Mouse (Mus musculus): Measurements from ENCODE around the gene Gde1.
A peak's percentile ranks its signal among the peaks of the same experiment; 100 is the strongest.

Gene Gde1

GRCm38 (mm10) chr7:118706051-118706450 is 473 bp upstream of the Gde1 start:
- DNase-seq: peak in 1 of 2 experiments; percentile 23

- no peak for DNase-seq
Observed at GRCm38 (mm10) chr7:118704001-118704850, 1.4 kb downstream of the Gde1 start.

- no peak for DNase-seq
Observed at GRCm38 (mm10) chr7:118703144-118703561, 2.4 kb downstream of the Gde1 start.

GRCm38 (mm10) chr7:118698882-118699281 is 6.7 kb downstream of the Gde1 start:
- DNase-seq: no peak

GRCm38 (mm10) chr7:118697168-118697567 is 8.4 kb downstream of the Gde1 start:
- DNase-seq: no peak

- no peak for DNase-seq
Observed at GRCm38 (mm10) chr7:118696146-118696545, 9.4 kb downstream of the Gde1 start.

- no peak for DNase-seq
Observed at GRCm38 (mm10) chr7:118691287-118691686, 14.3 kb downstream of the Gde1 start.

- DNase-seq: no peak
Observed at GRCm38 (mm10) chr7:118689088-118689487, 16.5 kb downstream of the Gde1 start.

- peak; percentile 89 for DNase-seq
Observed at GRCm38 (mm10) chr7:118688199-118688598, 17.4 kb downstream of the Gde1 start.

- DNase-seq: no peak
Observed at GRCm38 (mm10) chr7:118676826-118677225, 28.8 kb downstream of the Gde1 start.

GRCm38 (mm10) chr7:118670142-118670541 is 35.4 kb downstream of the Gde1 start:
- DNase-seq: no peak

GRCm38 (mm10) chr7:118667773-118668172 is 37.8 kb downstream of the Gde1 start:
- DNase-seq: no peak

GRCm38 (mm10) chr7:118656730-118657129 is 48.8 kb downstream of the Gde1 start:
- DNase-seq: peak; percentile 12 to 34

- no peak for DNase-seq
Observed at GRCm38 (mm10) chr7:118652572-118653295, 52.8 kb downstream of the Gde1 start.

- DNase-seq: no peak
Observed at GRCm38 (mm10) chr7:118650891-118651290, 54.7 kb downstream of the Gde1 start.

GRCm38 (mm10) chr7:118650119-118650518 is 55.5 kb downstream of the Gde1 start:
- DNase-seq: no peak

GRCm38 (mm10) chr7:118649328-118649727 is 56.2 kb downstream of the Gde1 start:
- no peak for DNase-seq

- DNase-seq: no peak
Observed at GRCm38 (mm10) chr7:118646237-118646636, 59.3 kb downstream of the Gde1 start.
